Mouse (Mus musculus): ENCODE data around the gene Gpsm1.

Gene Gpsm1

GRCm38 (mm10) chr2:26330702-26331101 is 15.4 kb downstream of the Gpsm1 start:
- in situ Hi-C loops (cut with MboI; ENCODE audit: low sequenced_read_pairs) = no loop called here

DNA sequence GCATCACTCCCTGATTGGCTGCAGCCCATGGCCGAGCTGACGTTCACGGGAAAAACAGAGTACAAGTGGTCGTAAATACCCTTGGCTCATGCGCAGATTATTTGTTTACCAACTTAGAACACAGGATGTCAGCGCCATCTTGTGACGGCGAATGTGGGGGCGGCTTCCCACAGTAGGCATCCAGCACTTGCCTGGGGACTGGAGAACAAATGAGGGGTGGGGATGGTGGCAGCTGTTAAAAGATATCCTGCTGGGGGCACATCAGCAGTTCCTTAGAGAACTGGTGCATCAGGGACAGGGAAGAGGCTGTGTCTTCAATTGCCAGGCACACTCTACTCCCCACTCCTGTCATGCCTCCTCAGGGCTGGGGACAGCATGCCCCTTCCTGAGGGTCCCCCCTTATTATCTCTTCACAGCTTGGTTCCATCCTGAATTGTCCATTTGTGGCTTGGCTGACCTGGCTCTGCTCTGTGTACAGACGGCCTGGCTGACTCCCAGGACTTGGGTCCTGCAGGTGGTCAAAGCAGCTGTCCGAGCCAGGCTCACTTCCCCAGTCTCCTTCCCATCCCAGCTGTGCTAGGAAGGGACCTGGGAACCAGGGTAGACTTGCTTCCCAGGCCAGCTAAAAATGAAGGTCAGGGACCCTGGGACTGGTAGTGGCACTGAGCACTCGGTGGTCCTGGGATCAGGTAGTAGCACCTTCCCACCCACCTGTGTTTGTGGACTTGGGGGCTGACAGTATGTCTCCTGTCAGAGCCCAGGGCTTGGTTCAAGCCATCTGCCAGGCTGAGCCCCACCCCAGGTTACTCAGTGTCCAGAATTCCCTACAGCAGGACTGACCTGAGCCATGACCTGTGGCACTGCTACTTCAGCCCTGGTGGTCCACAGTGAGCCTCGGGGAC is 23.2 kb downstream of the Gpsm1 start:
- in situ Hi-C loops (cut with MboI; ENCODE audit: low sequenced_read_pairs) = no loop called here

DNA sequence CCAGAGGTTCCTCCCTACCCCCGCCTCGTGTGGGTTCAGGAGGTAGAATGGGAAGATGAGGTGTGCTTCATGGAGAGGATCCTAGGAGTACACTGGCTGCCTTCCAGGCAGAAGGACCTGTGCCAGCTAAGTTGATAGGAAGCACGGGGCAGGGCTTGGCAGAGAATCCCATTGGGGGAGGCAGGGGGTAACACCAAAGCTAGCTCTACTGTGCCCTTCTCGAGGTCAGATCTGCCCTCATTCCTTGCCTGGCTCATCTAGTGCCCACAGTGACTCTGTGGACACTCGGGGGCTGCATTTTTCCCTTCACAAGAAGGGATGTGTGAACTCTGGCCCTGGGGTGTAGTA is 23.9 kb downstream of the Gpsm1 start:
- in situ Hi-C loops (cut with MboI; ENCODE audit: low sequenced_read_pairs) = no loop called here

DNA sequence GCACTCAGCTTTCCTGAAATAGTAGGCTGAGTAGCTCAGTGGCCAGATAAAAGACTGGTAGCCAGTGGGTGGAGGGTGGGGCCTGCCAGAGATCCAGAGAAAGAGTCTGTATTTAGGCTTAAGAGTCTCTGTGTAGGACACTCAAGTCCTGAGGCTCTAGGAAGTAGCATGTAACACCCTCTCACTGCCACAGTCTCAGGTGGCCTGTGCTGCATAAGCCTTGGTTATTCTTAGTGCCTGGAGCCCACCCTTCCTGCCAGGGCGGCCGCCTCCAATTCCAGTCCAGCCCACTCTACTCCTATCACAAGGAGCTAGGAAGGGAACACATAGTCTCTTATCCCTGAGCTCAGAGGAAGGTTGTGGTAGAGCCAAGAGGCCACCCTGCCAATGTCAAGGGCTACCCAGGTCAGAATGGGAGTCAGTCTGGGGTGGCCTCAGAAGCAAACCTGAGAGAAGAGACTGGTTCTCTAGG is 26.2 kb downstream of the Gpsm1 start:
- in situ Hi-C loops (cut with MboI; ENCODE audit: low sequenced_read_pairs) = no loop called here

DNA sequence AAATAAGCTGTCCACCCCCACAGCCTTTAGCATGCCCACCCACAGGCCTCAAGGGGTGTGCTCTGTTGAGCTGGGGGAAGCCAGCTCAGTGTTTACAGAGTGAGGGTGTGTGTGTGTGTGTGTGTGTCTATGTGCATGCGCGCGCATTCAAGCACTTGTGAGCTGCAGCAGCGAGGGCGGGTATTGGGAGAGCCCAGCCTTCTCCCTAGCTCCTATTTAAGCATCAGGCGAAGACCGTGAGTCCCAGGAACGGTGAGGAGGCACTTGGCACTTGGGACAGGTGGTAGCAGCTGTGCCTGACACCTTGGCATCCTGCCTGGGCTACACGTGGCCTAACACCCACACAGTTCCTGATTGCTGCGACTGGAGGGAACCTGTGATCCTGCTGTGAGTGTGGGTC is 26.7 kb downstream of the Gpsm1 start:
- in situ Hi-C loops (cut with MboI; ENCODE audit: low sequenced_read_pairs) = no loop called here

- in situ Hi-C loops (cut with MboI; ENCODE audit: low sequenced_read_pairs) = no loop called here
Measured at GRCm38 (mm10) chr2:26342609-26343490, 27.5 kb downstream of the Gpsm1 start.

- in situ Hi-C loops (cut with MboI; ENCODE audit: low sequenced_read_pairs) = no loop called here
Measured at GRCm38 (mm10) chr2:26348241-26348640, 32.9 kb downstream of the Gpsm1 start.

DNA sequence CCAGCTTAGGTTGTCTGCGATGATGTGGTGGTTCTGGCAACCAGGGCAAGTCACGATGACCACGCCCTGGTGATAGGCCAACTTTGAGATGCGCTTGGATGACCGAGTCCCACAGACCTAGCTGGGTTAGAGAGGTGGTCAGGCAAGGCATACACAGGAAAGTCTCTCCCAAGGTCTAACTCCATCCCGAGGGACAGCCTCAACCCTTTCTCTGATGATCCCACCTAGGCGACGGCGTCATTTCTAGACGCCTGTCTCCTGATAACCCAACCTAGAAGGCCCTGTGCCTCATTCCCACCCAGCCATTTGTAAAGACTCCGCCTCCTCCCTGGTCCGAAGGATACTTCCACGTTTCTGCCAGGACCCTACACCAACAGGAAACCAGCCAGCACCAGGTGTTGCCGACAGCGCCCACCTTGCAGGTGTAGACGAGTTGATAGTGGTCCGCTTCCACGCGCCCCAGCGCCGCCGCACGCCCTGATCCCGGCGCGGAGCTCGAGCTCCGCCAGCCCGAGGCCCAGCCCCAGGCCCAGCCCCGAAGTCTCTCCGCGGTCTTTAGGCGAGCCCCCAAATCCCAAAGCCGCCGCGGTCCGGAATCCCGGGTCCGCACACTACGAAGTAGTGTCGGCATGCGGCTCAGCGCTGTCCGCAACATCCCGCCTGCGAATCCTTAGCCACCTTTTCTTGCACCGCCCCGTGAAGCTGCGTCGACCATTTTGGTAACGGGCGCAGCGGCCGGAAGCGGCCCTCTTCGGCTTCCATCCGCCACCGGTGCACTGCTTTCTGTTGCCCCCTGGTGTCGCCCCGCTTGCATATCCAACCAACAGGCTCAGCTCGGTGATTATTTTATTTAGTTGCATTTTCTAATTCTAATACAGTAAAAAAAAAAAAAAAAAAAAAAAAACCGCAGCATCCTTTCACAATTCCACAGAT is 36.3 kb downstream of the Gpsm1 start, which contains the start of gene Dnlz:
Gene Dnlz (minus strand): TSS at position 753 of the 933 bp plus-strand sequence.
- in situ Hi-C loops (cut with MboI; ENCODE audit: low sequenced_read_pairs) = no loop called here

DNA sequence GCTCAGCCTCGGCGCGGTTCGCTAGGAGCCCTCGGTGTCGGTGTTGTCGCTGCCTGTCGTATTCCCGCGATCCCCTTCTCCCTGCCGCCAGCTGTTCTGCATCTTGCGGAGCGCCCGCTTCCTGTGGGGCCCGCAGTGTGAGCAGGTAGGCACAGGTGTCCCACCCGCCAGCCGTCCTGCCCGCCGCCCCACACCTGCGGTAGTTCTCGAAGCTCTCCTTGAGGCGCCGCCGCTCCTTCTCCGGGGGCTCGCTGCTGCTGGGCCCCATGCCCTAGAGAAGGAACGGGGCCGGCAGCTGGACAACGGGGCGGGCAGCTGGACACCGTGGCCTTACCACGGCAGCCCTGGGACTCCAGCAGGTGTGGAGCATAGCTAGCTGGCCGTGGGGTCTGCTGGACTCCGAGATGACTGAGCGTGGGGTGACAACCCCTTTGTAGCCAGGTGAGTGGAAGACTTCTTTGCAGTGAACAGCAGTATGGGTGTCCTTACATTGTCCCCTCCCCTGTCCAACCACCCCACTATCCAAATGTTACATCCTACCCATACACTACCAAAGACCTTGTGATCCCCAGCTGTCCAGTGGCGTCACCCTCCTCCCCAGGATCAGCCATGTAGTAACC is 37.1 kb downstream of the Gpsm1 start:
- in situ Hi-C loops (cut with MboI; ENCODE audit: low sequenced_read_pairs) = no loop called here

DNA sequence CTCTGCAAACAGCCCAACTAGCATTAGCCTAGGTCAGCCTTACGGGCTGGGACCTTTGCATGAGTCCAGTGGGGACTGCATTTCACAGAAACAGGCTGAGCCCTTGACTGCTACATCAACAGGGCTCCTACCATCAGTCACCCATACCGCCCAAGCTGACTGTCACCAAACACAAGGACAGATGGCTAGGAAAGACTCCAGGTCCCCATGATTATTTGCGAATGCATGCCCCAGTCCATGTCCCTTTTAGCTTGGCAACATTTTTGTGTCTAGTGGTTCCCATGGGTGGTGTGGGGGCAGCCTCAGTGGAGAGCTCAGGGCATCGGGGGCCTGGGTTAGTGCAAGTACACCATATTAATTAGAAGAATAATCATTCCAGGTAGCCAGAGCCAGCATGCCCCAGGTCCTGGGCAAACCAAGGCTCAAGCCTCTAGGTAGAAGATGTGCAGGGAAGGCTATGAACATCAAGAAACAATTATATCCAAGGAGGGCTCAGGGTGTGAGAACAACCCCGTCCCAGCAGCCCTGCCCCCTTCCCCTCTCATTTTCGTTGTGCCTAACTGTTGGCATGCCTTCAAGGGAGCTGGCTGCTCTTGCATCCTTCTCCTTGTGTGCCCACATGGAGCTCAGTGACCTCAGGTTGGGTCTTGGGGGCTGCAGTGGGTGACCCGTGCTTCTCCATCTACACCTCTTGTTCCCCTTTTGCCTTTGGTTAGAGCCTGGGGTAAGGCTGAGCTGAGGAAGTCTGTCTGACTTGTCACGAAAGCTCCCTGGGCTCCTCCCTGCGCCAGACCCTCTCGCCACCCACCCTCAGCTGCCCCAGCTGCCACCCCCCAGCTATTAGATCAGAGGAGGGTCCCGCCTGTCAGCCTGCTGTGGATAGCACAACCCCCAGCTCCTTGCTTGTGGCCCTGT is 38.0 kb downstream of the Gpsm1 start:
- in situ Hi-C loops (cut with MboI; ENCODE audit: low sequenced_read_pairs) = no loop called here

- in situ Hi-C loops (cut with MboI; ENCODE audit: low sequenced_read_pairs) = no loop called here
Measured at GRCm38 (mm10) chr2:26354401-26354800, 39.1 kb downstream of the Gpsm1 start.

DNA sequence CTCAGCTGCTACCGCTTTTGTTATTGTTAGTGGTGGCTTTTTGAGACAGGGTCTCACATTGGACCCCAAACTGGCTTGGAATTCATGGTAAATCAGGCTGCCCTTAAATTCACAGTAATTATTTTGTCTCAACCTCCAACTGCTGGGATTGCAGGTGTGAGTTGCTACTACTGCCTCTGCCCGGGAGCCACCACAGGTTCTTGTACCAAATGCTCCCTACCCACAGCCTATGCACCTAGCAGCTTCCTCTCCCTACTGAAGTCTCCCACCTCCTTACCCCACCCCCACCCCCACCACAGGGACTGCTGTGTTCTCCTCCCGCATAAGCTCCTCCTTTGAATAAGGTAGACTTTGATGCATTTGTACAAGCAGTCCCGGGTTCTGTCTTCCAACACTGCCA is 40.9 kb downstream of the Gpsm1 start:
- in situ Hi-C loops (cut with MboI; ENCODE audit: low sequenced_read_pairs) = no loop called here

DNA sequence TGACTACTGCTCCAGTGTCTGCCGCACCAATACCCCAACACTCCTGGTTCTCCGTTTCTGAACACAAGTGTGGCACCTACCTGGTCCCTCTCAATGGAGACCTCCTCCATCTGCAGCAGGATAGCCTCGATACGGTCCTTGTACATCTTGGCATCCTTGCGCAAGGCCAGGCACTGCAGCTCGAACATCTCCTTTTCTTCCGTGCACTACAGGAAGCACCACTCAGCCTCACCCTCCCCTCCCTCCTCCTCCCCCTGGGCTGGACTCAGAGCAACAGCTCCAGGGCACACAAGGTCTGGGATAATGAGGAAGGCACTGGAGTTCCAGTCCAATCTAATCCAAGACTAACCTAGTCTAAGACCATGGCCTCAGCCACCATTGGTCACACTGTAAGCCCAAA is 41.4 kb downstream of the Gpsm1 start:
- in situ Hi-C loops (cut with MboI; ENCODE audit: low sequenced_read_pairs) = no loop called here

GRCm38 (mm10) chr2:26357484-26357883 is 42.2 kb downstream of the Gpsm1 start:
- in situ Hi-C loops (cut with MboI; ENCODE audit: low sequenced_read_pairs) = no loop called here

DNA sequence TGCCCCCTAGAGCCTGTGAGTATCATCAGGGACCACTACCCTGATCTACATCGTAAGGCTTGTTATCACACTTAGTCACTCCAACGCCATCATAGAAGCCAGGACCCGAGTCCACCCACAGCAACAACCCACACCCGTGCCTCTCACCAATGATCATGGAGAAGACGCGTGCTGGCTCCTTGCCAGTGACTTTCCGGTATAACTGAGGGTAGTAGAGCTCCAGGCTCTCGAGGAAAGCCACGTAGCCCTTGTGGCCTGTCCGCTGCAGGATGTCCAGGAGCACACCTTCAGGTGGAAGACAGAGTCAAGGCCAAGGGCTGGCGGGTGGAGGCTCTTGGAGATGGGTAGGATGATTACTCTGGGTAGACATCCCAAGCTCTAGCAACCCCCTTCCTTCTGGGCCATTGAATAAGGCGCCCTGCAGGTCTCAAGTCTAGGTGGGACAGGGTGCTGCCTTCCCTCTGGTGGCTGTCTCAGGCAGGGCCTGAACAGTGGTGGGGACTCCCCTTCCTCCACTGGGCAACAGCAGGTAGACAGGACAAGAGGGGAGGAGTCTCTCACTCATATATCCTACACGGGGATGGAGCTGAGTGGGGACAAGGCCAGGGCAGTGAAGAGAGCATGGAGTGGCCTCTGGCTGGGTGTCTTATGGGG is 43.5 kb downstream of the Gpsm1 start:
- in situ Hi-C loops (cut with MboI; ENCODE audit: low sequenced_read_pairs) = no loop called here

DNA sequence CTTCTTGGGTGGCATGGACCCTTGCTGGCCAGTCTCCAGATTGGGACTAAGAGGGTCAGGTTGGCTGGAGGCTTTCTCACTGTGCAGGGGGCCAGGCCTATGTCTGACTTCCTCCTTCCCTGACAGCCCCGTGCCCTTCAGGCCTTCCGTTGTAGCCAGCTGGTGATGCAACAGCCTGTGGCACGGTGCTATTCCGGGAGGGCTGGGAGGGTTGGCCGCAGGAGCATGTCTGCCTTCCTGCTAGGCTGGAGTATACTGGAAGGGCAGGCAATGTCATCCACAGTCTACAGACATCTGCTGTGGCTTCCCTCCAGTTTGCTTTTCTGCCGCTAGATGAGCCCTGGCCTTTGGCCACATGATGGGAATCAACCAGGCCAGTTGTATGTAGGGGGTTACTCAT is 44.7 kb downstream of the Gpsm1 start:
- in situ Hi-C loops (cut with MboI; ENCODE audit: low sequenced_read_pairs) = no loop called here

DNA sequence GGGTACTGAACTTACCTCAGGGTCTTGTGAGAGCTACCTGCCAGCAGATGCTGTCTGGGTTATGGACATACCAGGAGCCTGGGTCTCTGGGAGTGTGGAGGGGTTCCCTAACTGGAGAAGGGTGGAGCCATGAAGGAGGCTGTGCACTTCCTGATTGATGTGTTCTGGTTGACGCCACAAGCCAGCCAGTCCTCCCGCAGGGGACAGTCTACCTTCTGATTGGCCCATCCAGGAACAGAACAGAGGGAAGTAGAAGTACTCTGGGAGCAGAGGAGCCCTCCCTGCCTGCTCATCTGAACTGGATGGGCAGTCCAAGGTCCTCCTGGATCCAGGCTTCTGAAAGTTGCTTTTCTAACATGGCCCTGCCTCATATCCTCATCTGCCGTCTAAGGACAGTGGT is 45.5 kb downstream of the Gpsm1 start, which contains the start of gene Card9:
Gene Card9 (minus strand): TSS at position 147 of the 400 bp plus-strand sequence.
- in situ Hi-C loops (cut with MboI; ENCODE audit: low sequenced_read_pairs) = no loop called here

- in situ Hi-C loops (cut with MboI; ENCODE audit: low sequenced_read_pairs) = no loop called here
Measured at GRCm38 (mm10) chr2:26362991-26363390, 47.7 kb downstream of the Gpsm1 start.

- in situ Hi-C loops (cut with MboI; ENCODE audit: low sequenced_read_pairs) = no loop called here
Measured at GRCm38 (mm10) chr2:26363481-26363880, 48.2 kb downstream of the Gpsm1 start.

Data from CH12F3 (cell line).